Mouse (Mus musculus) stomach, postnatal 0 days (tissue): ENCODE results near the gene Bank1. TPM values are rescaled to one million over a fixed set of nuclear protein-coding genes. Genes with fewer than 3 reads are reported as not detected.

Source experiments
- ATAC-seq: fragments of 200-750 bp; cut with Nextera tagmentation; 2 replicates; pipeline ENCODE4 v1.8.0; 2017; ENCODE audit not compliant: low FRiP score, low TSS enrichment
- DNase-seq: peaks from one replicate; pipeline ENCODE4 v3.0.0-alpha.2; 2016; ENCODE audit warnings: low spot score
- H3K27ac ChIP-seq: fragments of 300-500 bp; sonication (generic); replicated peaks from 2 replicates; pipeline ENCODE4 v1.5.1; 2014; ENCODE audit warnings: mild to moderate bottlenecking, control low read depth
- H3K27me3 ChIP-seq: fragments of 300-500 bp; sonication (generic); 2 replicates; pipeline ENCODE4 v1.6.1; 2014; ENCODE audit warnings: low read length; ENCODE audit not compliant: control insufficient read depth, insufficient read depth
- H3K36me3 ChIP-seq: fragments of 300-500 bp; sonication (generic); 2 replicates; pipeline ENCODE4 v1.6.1; 2014; ENCODE audit warnings: low read length, mixed read lengths; ENCODE audit not compliant: control insufficient read depth, insufficient read depth
- H3K4me1 ChIP-seq: fragments of 300-500 bp; sonication (generic); replicated peaks from 2 replicates; pipeline ENCODE4 v1.6.1; 2014; ENCODE audit warnings: antibody characterized with exemption; ENCODE audit not compliant: control insufficient read depth, insufficient read depth
- H3K4me2 ChIP-seq: fragments of 300-500 bp; sonication (generic); replicated peaks from 2 replicates; pipeline ENCODE4 v1.6.1; 2014; ENCODE audit warnings: low read depth, mild to moderate bottlenecking, control low read depth, moderate library complexity
- H3K4me3 ChIP-seq: fragments of 300-500 bp; sonication (generic); 2 replicates; pipeline ENCODE4 v1.5.1; 2014; ENCODE audit warnings: low read depth, low read length, control low read depth
- H3K9ac ChIP-seq: fragments of 300-500 bp; sonication (generic); 2 replicates; pipeline ENCODE4 v1.6.1; 2014; ENCODE audit warnings: mild to moderate bottlenecking, low read length, control low read depth, mixed read lengths
- H3K9me3 ChIP-seq: fragments of 300-500 bp; sonication (generic); 2 replicates; pipeline ENCODE4 v1.6.1; 2016; ENCODE audit warnings: low read length; ENCODE audit not compliant: control insufficient read depth
- CTCF ChIP-seq: IDR thresholded peaks from 2 replicates; pipeline ENCODE4 v1.5.1; 2016; ENCODE audit warnings: antibody characterized with exemption, low read depth, mild to moderate bottlenecking, moderate library complexity
- EP300 ChIP-seq: optimal IDR thresholded peaks from 2 replicates; pipeline ENCODE3; 2016; ENCODE audit warnings: antibody characterized with exemption
- WGBS: fragments of 180-500 bp; shearing (Covaris S2); extraction: QIAGEN DNeasy Blood & Tissue Kit; methylation state at CpG from one replicate; pipeline ENCODE4 v1.1.7; 2014; 5-methylcytosine and 5-hydroxymethylcytosine counted together
- polyA plus RNA-seq: library from polyadenylated mRNA; unstranded; fragments of >200 nt; fragmentation: Nextera tagmentation; extraction: Ambion mirVana; gene quantifications from 2 replicates; pipeline ENCODE4 v1.2.1, GENCODE M21; 2015

Bank1 gene
- polyA plus RNA-seq, 1 experiment from 2014 or later: 0.93 TPM

- H3K9ac ChIP-seq: no peak overlapping the region
- DNase-seq (no peak), ATAC-seq (no peak)
- no peaks in the 10 kb centered on the region for H3K4me1 ChIP-seq
- WGBS: 75% methylated on average over 2 of the region's 2 CpGs
- no peak overlapping the region for H3K4me3 ChIP-seq
- no peak overlapping the region for H3K4me2 ChIP-seq
- no peaks in the 10 kb centered on the region for H3K36me3 ChIP-seq
- H3K27me3 ChIP-seq: no peaks in the 10 kb centered on the region
- TF ChIP-seq EP300: no peak
- no peak for TF ChIP-seq CTCF
- no peaks in the 10 kb centered on the region for H3K9me3 ChIP-seq
- H3K27ac ChIP-seq: no peak overlapping the region
These were observed 285.8 kb downstream of the Bank1 start for GRCm38 (mm10) chr3:136040041-136040440.

DNA sequence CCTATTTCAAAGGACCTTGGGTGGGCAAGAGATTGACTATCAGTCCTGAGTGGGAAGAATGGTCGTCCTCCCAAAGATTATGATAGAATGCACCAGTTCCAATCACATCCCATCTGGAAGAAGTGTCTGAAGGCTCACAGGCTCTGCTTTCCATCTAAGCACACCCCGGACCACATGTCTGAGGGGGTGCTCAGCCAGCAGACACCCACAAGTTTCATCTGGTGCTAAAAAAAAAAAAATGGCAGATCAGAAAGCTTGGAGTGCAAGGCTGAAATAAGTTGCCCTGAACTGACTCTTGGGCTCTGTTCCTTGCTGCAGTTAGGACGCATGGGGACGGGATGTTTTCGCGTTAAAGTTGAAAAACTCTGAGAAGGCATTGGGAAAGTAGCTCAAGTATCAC, 286.4 kb downstream of the Bank1 start:
- DNase-seq (no peak), ATAC-seq (no peak)
- Histone ChIP-seq H3K4me3 (no peak overlapping the region), H3K9ac (no peak overlapping the region), H3K4me1 (no peaks in the 10 kb centered on the region), H3K36me3 (no peaks in the 10 kb centered on the region), H3K27ac (no peak overlapping the region), H3K4me2 (no peak overlapping the region), H3K27me3 (no peaks in the 10 kb centered on the region), H3K9me3 (no peaks in the 10 kb centered on the region)
- WGBS: 89% methylated on average over 6 of the region's 6 CpGs
- TF ChIP-seq CTCF: no peak
- no peak for TF ChIP-seq EP300

DNA sequence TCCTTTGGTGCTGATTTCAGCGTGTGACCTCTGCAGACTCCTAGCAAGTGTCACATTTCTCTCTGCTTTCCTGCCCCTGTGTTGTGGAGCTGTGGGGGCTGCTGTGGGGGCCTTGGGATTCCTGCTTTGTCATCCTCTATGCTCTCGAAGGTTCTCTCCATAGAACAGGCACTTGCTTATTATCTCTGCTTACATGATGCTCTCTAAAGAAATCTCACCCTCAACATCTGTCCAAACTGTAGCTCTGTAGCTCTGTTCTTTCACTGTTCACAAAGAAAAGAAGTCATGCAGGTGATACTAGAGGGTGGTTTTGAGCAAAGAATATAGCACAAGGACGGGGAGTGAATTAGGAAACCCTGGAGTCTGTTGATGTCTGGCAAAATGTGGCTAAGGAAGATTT, 288.6 kb downstream of the Bank1 start:
- H3K27ac ChIP-seq: no peak overlapping the region
- no peak for TF ChIP-seq EP300
- no peak for TF ChIP-seq CTCF
- no peak overlapping the region for H3K9ac ChIP-seq
- H3K36me3 ChIP-seq: no peaks in the 10 kb centered on the region
- ATAC-seq: no peak
- no peaks in the 10 kb centered on the region for H3K27me3 ChIP-seq
- DNase-seq: no peak
- no peak overlapping the region for H3K4me2 ChIP-seq
- WGBS: 50% methylated on average over 3 of the region's 3 CpGs
- H3K9me3 ChIP-seq: no peaks in the 10 kb centered on the region
- H3K4me3 ChIP-seq: no peak overlapping the region
- H3K4me1 ChIP-seq: no peaks in the 10 kb centered on the region

GRCm38 (mm10) chr3:136035784-136036183, 290.1 kb downstream of the Bank1 start:
- no peaks in the 10 kb centered on the region for H3K36me3 ChIP-seq
- H3K27me3 ChIP-seq: no peaks in the 10 kb centered on the region
- no peak for ATAC-seq
- DNase-seq: no peak
- H3K9me3 ChIP-seq: no peaks in the 10 kb centered on the region
- no peak overlapping the region for H3K4me3 ChIP-seq
- no peaks in the 10 kb centered on the region for H3K4me1 ChIP-seq
- H3K4me2 ChIP-seq: no peak overlapping the region
- WGBS: 54% methylated on average over 1 of the region's 1 CpGs
- no peak overlapping the region for H3K9ac ChIP-seq
- TF ChIP-seq CTCF (no peak), EP300 (no peak)
- H3K27ac ChIP-seq: no peak overlapping the region

- TF ChIP-seq EP300: no peak
- no peak for TF ChIP-seq CTCF
- no peak for ATAC-seq
These were observed 301.0 kb downstream of the Bank1 start for GRCm38 (mm10) chr3:136024876-136025275.

GRCm38 (mm10) chr3:136017517-136017916, 308.3 kb downstream of the Bank1 start:
- DNase-seq (no peak), ATAC-seq (no peak)
- Histone ChIP-seq H3K27me3 (no peaks in the 10 kb centered on the region), H3K36me3 (no peaks in the 10 kb centered on the region), H3K4me2 (no peak overlapping the region), H3K9ac (no peak overlapping the region), H3K27ac (no peak overlapping the region), H3K4me3 (no peak overlapping the region), H3K9me3 (no peaks in the 10 kb centered on the region), H3K4me1 (no peaks in the 10 kb centered on the region)
- no peak for TF ChIP-seq EP300
- TF ChIP-seq CTCF: no peak
- 88% methylated on average over 2 of the region's 2 CpGs for WGBS

More at GRCm38 (mm10) chr3:136024876-136025275, 301.0 kb downstream of the Bank1 start:
- Histone ChIP-seq H3K27ac (no peak overlapping the region), H3K36me3 (no peaks in the 10 kb centered on the region), H3K4me1 (no peaks in the 10 kb centered on the region), H3K4me2 (no peak overlapping the region), H3K9me3 (no peaks in the 10 kb centered on the region), H3K9ac (no peak overlapping the region), H3K4me3 (no peak overlapping the region), H3K27me3 (no peaks in the 10 kb centered on the region)
- 59% methylated on average over 2 of the region's 2 CpGs for WGBS
- no peak for DNase-seq
